Mouse (Mus musculus): ENCODE measurements around the gene Acat2. TPM values are rescaled to one million over a fixed set of nuclear protein-coding genes. Genes with fewer than 3 reads are reported as not detected.

The Acat2 gene
- total and polyA plus RNA-seq, 3 experiments: 48.6 to 128 (median 58.6) TPM

GRCm38 (mm10) chr17:12904349-12904748 is 56.2 kb downstream of the Acat2 start:
- H3K27me3 ChIP-seq (replicated peaks): no peaks in the 10 kb centered on the region
- TF ChIP-seq MEF2A (IDR thresholded peaks at IDR 0.05; ENCODE audit: borderline replicate concordance, low read depth, low read length) (no peak), HCFC1 (IDR thresholded peaks at IDR 0.05; ENCODE audit: low read depth, low read length) (no peak), GABPA (IDR thresholded peaks at IDR 0.05; ENCODE audit: insufficient replicate concordance, low read depth, low read length) (no peak), CHD1 (IDR thresholded peaks at IDR 0.05; ENCODE audit: low read depth, low read length) (no peak), USF1 (IDR thresholded peaks at IDR 0.05; ENCODE audit: low read depth, low read length) (no peak)
- H3K9ac ChIP-seq (ENCODE audit: insufficient read depth, low read depth): no peak overlapping the region
- dilution Hi-C loops (cut with MboI; ENCODE audit: extremely low pct_ligation_motif_present, extremely low pct_unique_long_range_greater_than_20kb, low sequenced_read_pairs): no loop called here
- DNase-seq (ENCODE audit: extremely low read depth): no peak
- no peak overlapping the region for H3K27ac ChIP-seq (ENCODE audit: insufficient read depth, low read depth)
- H3K79me2 ChIP-seq (replicated peaks; ENCODE audit: control insufficient read depth, extremely low read depth, insufficient read depth, poor library complexity, severe bottlenecking): no peaks in the 10 kb centered on the region
- H3K4me2 ChIP-seq (ENCODE audit: insufficient read depth, low read depth, poor library complexity, severe bottlenecking): no peak overlapping the region
- in situ Hi-C loops (cut with MboI; ENCODE audit: low pct_ligation_motif_present, low pct_unique_long_range_greater_than_20kb, low sequenced_read_pairs): no loop called here
- H3K9me3 ChIP-seq (replicated peaks; ENCODE audit: low read length): no peaks in the 10 kb centered on the region
- H3K4me1 ChIP-seq (ENCODE audit: control insufficient read depth in 1 of 2, insufficient read depth in 2 of 2): peaks cover 0 to 11% of the 10 kb centered on the region in 2 experiments; a peak in 2 of 4 replicates
- no peak overlapping the region for H3K4me3 ChIP-seq (replicated peaks in 1 of 3; ENCODE audit: low read depth in 2 of 3, low read length in 2 of 3, poor library complexity in 1 of 3)
- peaks cover 22 to 62% of the 10 kb centered on the region in 2 experiments for H3K36me3 ChIP-seq (replicated peaks in 1 of 2; ENCODE audit: control insufficient read depth in 1 of 2, insufficient read depth in 1 of 2, low read length in 1 of 2)

- in situ Hi-C loops (cut with MboI; ENCODE audit: low pct_ligation_motif_present, low pct_unique_long_range_greater_than_20kb, low sequenced_read_pairs): no loop called here
- Histone ChIP-seq H3K4me2 (ENCODE audit: insufficient read depth, low read depth, poor library complexity, severe bottlenecking) (no peak overlapping the region), H3K9ac (ENCODE audit: insufficient read depth, low read depth) (no peak overlapping the region), H3K9me3 (replicated peaks; ENCODE audit: low read length) (no peaks in the 10 kb centered on the region), H3K79me2 (replicated peaks; ENCODE audit: control insufficient read depth, extremely low read depth, insufficient read depth, poor library complexity, severe bottlenecking) (no peaks in the 10 kb centered on the region), H3K27ac (ENCODE audit: insufficient read depth, low read depth) (no peak overlapping the region), H3K4me3 (replicated peaks in 1 of 3; ENCODE audit: low read depth in 2 of 3, low read length in 2 of 3, poor library complexity in 1 of 3) (no peak overlapping the region), H3K4me1 (ENCODE audit: control insufficient read depth in 1 of 2, insufficient read depth in 2 of 2) (peaks cover 0 to 11% of the 10 kb centered on the region in 2 experiments; a peak in 2 of 4 replicates), H3K27me3 (replicated peaks) (no peaks in the 10 kb centered on the region), H3K36me3 (replicated peaks in 1 of 2; ENCODE audit: control insufficient read depth in 1 of 2, insufficient read depth in 1 of 2, low read length in 1 of 2) (peaks cover 23 to 66% of the 10 kb centered on the region in 2 experiments)
- dilution Hi-C loops (cut with MboI; ENCODE audit: extremely low pct_ligation_motif_present, extremely low pct_unique_long_range_greater_than_20kb, low sequenced_read_pairs): no loop called here
- TF ChIP-seq E2F4 (IDR thresholded peaks at IDR 0.05; ENCODE audit: insufficient replicate concordance, low read depth, low read length): no peak
- no peak for TF ChIP-seq MXI1 (IDR thresholded peaks at IDR 0.05; ENCODE audit: low read depth, low read length)
- TF ChIP-seq IRF4 (IDR thresholded peaks at IDR 0.05; ENCODE audit: low read depth, low read length): no peak
- no peak for TF ChIP-seq NRF1 (IDR thresholded peaks at IDR 0.05; ENCODE audit: low read depth, low read length)
- no peak for TF ChIP-seq MAFK (IDR thresholded peaks at IDR 0.05; ENCODE audit: insufficient replicate concordance, low read length)
- TF ChIP-seq USF1 (IDR thresholded peaks at IDR 0.05; ENCODE audit: low read depth, low read length): no peak
- no peak for DNase-seq (ENCODE audit: extremely low read depth)
Observed at GRCm38 (mm10) chr17:12903372-12904333, 56.9 kb downstream of the Acat2 start.

GRCm38 (mm10) chr17:12902291-12902690 is 58.3 kb downstream of the Acat2 start:
- H3K4me3 ChIP-seq (replicated peaks in 1 of 3; ENCODE audit: low read depth in 2 of 3, low read length in 2 of 3, poor library complexity in 1 of 3): no peak overlapping the region
- H3K9me3 ChIP-seq (replicated peaks; ENCODE audit: low read length): no peaks in the 10 kb centered on the region
- no peak overlapping the region for H3K9ac ChIP-seq (ENCODE audit: insufficient read depth, low read depth)
- no peak for TF ChIP-seq ZC3H11A (IDR thresholded peaks at IDR 0.05; ENCODE audit: low read depth, low read length)
- no peak for TF ChIP-seq NELFE (IDR thresholded peaks at IDR 0.05; ENCODE audit: low read depth, low read length)
- no peak for TF ChIP-seq ZNF384 (IDR thresholded peaks at IDR 0.05; ENCODE audit: low read depth, low read length)
- no peak for TF ChIP-seq SIN3A (IDR thresholded peaks at IDR 0.05; ENCODE audit: low read length)
- no peak for TF ChIP-seq ZKSCAN1 (IDR thresholded peaks at IDR 0.05; ENCODE audit: borderline replicate concordance, low read depth, low read length)
- TF ChIP-seq KAT2A (IDR thresholded peaks at IDR 0.05; ENCODE audit: insufficient replicate concordance, low read length): no peak
- TF ChIP-seq POLR2A (IDR thresholded peaks at IDR 0.05; ENCODE audit: low read depth, low read length): no peak
- no peak for TF ChIP-seq TBP (conservative IDR thresholded peaks at IDR 0.05; ENCODE audit: low read depth, low read length)
- TF ChIP-seq CHD2 (IDR thresholded peaks at IDR 0.05; ENCODE audit: low read length): no peak
- TF ChIP-seq USF2 (conservative IDR thresholded peaks at IDR 0.05; ENCODE audit: low read depth, low read length): no peak
- TF ChIP-seq TCF12 (IDR thresholded peaks at IDR 0.05; ENCODE audit: low read depth, low read length): no peak
- no peak for TF ChIP-seq MAX (IDR thresholded peaks at IDR 0.05; ENCODE audit: low read length)
- no peak for TF ChIP-seq CTCF (conservative IDR thresholded peaks at IDR 0.05 in 1 of 2, IDR thresholded peaks at IDR 0.05 in 1 of 2; ENCODE audit: low read depth in 2 of 2, low read length in 2 of 2)
- no peak for TF ChIP-seq MXI1 (IDR thresholded peaks at IDR 0.05; ENCODE audit: low read depth, low read length)
- no peak for TF ChIP-seq E2F4 (IDR thresholded peaks at IDR 0.05; ENCODE audit: insufficient replicate concordance, low read depth, low read length)
- TF ChIP-seq GABPA (IDR thresholded peaks at IDR 0.05; ENCODE audit: insufficient replicate concordance, low read depth, low read length): no peak
- no peak for TF ChIP-seq SMC3 (IDR thresholded peaks at IDR 0.05; ENCODE audit: low read depth, low read length)
- DNase-seq (ENCODE audit: extremely low read depth): no peak
- in situ Hi-C loops (cut with MboI; ENCODE audit: low pct_ligation_motif_present, low pct_unique_long_range_greater_than_20kb, low sequenced_read_pairs) (no loop called here), dilution Hi-C loops (cut with MboI; ENCODE audit: extremely low pct_ligation_motif_present, extremely low pct_unique_long_range_greater_than_20kb, low sequenced_read_pairs) (no loop called here)
- peaks cover 0 to 11% of the 10 kb centered on the region in 2 experiments; a peak in 2 of 4 replicates for H3K4me1 ChIP-seq (ENCODE audit: control insufficient read depth in 1 of 2, insufficient read depth in 2 of 2)
- no peak overlapping the region for H3K27ac ChIP-seq (ENCODE audit: insufficient read depth, low read depth)
- H3K79me2 ChIP-seq (replicated peaks; ENCODE audit: control insufficient read depth, extremely low read depth, insufficient read depth, poor library complexity, severe bottlenecking): no peaks in the 10 kb centered on the region
- peaks cover 23 to 72% of the 10 kb centered on the region in 2 experiments for H3K36me3 ChIP-seq (replicated peaks in 1 of 2; ENCODE audit: control insufficient read depth in 1 of 2, insufficient read depth in 1 of 2, low read length in 1 of 2)
- H3K27me3 ChIP-seq (replicated peaks): no peaks in the 10 kb centered on the region
- no peak overlapping the region for H3K4me2 ChIP-seq (ENCODE audit: insufficient read depth, low read depth, poor library complexity, severe bottlenecking)

Data from CH12.LX (cell line).